Mouse (Mus musculus): ENCODE measurements around the gene Tpbg.
A peak's percentile ranks its signal among the peaks of the same experiment; 100 is the strongest.
"Not testable (repeated sequence)": the region's sequence is repeated elsewhere in the genome, so short reads cannot be mapped to it uniquely, and the experiment has no call there.

The Tpbg gene

GRCm38 (mm10) chr9:85842351-85843011 is at the start of gene Tpbg:
Tpbg (plus strand) TSS chr9:85842380.
- peak; percentile 86 for DNase-seq (ENCODE audit: extremely low spot score)

DNA sequence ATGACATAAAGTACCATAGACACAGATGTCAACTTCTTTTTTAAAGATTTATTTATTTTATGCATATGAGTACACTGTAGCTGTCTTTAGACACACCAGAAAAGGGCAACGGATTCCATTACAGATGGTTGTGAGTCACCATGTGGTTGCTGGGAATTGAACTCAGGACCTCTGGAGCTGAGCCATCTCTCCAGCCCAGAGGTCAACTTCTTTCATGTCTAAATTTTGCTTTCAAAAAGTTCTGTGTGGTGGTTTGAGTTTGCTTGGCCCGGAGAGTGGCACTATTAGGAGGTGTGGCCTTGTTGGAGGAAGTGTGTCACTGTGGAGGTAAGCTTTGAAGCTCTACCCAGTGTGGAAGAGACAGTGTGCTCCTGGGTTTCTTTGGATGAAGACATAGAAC is 40.2 kb upstream of the Tpbg start:
- not testable (repeated sequence) for DNase-seq (ENCODE audit: extremely low spot score)

DNA sequence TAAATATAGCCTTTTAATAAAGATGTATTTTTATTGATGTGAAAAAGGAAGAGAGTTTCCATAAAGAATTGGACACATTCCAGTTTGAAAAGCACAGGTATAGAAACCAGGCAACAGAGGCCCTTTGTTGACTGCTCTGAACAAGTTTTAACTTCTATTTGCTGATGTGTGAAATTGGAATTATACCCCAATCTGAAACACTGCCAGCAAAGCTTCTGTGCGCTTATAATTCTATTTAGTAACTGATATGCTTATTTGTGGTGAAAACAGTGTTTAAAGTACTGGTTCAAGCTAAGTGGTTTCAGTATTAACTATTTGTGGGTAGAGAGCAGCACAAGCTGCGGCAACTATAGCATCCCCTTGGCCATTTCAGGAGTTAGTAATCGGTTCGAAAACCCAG is 39.6 kb upstream of the Tpbg start:
- DNase-seq (ENCODE audit: extremely low spot score), result no peak

DNA sequence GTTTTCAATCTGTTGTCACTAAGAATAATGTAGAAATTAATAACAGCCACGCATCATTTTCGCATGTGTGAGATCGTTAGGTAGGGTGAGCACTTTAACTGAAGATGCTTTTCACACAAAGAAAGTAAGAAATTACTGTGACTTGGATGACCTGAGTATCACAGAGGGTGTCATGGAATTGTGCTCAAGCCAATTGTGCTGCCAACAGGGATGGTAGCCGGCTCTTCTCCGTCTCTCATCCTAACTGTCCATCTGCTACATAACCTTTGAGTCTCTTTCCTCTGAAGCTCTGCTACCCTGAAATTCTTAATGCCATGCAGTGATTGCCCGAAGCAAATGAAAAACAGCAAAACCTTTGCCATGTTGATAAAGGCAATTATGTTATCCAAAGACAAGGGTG is 35.8 kb upstream of the Tpbg start:
- no peak for DNase-seq (ENCODE audit: extremely low spot score)

- no peak for DNase-seq (ENCODE audit: extremely low spot score)
Observed at GRCm38 (mm10) chr9:85809246-85809645, 32.9 kb upstream of the Tpbg start.

GRCm38 (mm10) chr9:85820829-85821228 is 21.4 kb upstream of the Tpbg start:
- no peak for DNase-seq (ENCODE audit: extremely low spot score)

DNA sequence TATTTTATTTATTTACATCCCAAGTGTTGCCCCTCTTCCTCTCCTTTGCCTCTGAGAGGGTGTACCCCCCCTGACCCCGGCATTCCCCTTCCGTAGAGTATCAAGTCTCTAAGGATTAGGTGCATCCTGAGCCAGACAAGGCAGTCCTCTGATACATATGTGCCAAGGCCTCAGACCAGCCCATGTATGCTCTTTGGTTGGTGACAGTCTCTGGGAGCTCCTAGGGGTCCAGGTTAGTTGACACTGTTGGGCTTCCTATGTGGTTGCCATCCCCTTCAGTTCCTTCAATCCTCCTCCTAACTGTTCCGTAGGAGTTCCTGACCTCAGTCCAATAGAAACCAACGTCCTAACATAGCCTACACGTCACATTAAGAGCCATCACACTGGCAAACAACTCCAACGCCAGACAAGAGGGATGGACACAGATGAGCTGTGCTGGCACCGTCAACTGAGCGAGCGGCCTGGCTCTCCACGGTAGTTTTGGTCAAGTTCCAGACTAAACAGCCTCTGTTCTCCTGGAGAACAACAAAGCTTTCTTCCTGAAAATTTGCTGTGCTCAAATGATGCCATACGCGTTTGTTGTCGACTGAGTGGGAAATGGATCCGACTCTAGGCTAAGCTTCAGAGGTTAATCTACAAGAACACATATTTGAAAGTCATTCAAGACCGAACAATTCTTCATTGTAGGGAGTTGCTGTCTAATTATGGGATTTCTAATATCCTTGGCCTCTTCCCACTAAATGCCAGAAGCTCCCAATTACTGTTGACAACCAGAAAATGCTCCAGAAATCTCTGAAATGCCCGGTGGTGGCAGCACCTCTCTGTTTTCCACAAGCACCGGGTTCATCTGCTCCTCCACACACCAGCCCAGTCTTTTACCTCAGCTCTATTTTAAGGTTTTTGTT is 6.4 kb upstream of the Tpbg start:
- no peak for DNase-seq (ENCODE audit: extremely low spot score)

- DNase-seq (ENCODE audit: extremely low spot score), result no peak
Observed at GRCm38 (mm10) chr9:85839626-85840025, 2.6 kb upstream of the Tpbg start.

- peak; percentile 71 for DNase-seq (ENCODE audit: extremely low spot score)
Observed at GRCm38 (mm10) chr9:85841891-85842290, 289 bp upstream of the Tpbg start.

DNA sequence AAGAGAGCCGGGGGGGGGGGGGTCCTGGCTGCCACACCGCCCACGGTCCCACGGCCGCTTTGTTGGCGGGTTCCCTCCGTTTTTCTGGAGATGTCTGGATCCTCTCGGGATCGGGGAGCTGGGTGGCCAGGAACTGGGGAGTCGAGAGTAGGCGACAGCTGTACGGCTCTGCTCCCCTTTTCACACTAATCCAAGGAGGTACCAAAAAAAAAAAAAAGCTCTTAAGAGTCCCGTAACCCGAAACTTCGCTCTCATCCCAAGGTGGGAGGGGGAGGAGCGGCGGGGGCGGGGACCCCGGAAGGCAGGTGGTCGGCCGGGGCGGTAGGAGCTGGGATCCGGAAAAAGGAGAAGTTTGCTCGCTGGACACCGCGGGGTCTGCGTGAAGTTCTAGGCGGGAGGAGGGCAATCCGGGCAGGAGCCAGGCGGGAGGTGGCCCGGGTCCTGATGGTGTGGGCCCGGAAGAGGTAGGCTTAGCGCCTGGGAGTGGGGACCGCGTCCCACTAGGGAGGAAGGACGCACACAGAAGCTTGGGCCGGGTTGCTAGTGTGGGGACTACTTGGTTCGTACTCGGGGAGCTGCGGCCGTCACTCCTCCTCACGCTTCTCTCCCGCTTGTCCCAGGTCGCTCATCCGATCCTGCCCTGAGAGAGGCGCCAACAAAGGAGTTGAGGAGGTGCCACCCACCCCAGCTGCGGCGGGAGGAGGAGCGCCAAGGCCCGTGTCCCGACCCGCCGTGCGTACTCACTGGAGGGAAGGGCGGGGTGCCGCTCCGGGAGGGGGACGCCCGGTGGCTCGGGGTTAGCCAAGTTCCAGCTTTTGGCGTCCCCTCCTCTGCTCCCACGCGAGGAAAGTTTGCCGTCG is 1.1 kb downstream of the Tpbg start:
- DNase-seq (ENCODE audit: extremely low spot score), result peak; percentile 78

DNA sequence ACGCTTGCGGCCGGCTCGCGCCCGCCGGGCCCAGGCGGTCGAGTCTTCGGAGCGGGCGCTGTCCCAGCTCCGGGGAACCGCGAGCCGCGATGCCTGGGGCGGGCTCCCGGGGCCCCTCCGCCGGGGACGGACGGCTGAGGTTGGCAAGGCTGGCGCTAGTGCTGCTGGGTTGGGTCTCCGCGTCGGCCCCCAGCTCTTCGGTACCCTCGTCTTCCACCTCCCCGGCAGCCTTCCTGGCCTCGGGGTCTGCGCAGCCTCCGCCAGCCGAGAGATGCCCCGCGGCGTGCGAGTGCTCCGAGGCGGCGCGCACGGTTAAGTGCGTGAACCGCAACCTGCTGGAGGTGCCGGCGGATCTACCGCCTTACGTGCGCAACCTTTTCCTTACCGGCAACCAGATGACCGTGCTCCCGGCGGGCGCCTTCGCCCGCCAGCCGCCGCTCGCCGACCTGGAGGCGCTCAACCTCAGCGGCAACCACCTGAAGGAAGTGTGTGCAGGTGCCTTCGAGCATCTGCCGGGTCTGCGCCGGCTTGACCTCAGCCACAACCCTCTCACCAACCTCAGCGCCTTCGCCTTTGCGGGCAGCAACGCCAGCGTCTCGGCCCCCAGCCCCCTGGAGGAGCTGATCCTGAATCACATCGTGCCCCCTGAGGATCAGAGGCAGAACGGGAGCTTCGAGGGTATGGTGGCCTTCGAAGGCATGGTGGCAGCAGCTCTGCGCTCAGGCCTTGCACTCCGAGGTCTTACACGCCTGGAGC is 1.9 kb downstream of the Tpbg start:
- DNase-seq (ENCODE audit: extremely low spot score), result peak; percentile 54

DNA sequence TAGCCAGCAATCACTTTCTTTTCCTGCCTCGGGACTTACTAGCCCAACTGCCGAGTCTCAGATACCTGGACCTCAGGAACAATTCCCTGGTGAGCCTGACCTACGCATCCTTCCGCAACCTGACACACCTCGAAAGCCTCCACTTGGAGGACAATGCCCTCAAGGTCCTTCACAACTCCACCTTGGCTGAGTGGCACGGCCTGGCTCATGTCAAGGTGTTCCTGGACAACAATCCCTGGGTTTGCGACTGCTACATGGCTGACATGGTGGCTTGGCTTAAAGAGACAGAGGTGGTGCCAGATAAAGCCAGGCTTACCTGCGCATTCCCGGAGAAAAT is 2.4 kb downstream of the Tpbg start:
- no peak for DNase-seq (ENCODE audit: extremely low spot score)

DNA sequence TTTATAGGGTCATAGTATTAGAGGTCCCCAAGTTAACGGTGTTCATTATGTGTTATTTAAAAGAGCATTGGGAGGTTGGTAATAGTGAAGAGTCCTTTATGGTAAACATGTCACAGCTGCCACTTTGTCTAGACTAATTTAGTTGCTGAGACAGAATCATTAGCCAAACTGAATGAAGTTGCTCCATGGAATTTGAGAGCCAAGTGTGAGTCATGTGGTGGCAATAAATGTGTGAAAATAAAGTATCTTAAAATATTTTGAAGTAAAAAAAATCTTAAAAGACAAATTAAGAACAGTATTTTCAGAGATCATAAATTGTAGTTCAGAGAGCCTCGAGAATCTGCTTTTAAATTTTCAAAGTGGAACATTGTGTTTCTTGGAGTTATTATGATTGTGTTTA is 4.0 kb downstream of the Tpbg start:
- DNase-seq (ENCODE audit: extremely low spot score), result no peak

GRCm38 (mm10) chr9:85854780-85855179 is 12.6 kb downstream of the Tpbg start:
- DNase-seq (ENCODE audit: extremely low spot score), result no peak

- DNase-seq (ENCODE audit: extremely low spot score), result no peak
Observed at GRCm38 (mm10) chr9:85856511-85856910, 14.3 kb downstream of the Tpbg start.

DNA sequence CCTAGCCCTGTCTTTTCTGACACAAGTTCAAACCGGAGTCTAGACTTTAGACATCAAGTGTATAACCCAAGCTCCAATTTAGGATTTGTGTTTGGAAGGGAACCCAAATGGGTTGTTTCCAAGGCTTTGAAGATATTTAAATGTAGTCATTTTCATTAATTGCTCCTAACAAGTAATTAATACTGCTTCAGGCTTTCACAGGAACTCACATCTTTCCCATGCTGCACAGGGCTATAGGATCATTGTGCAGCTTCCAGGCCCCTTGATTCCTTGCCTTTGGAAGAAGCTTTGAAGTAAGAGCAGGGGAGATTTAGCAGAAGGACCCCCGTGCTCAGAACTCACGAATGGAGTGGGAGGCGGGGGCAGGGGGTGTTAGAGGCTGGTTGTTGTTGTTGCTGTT is 18.9 kb downstream of the Tpbg start:
- no peak for DNase-seq (ENCODE audit: extremely low spot score)

DNA sequence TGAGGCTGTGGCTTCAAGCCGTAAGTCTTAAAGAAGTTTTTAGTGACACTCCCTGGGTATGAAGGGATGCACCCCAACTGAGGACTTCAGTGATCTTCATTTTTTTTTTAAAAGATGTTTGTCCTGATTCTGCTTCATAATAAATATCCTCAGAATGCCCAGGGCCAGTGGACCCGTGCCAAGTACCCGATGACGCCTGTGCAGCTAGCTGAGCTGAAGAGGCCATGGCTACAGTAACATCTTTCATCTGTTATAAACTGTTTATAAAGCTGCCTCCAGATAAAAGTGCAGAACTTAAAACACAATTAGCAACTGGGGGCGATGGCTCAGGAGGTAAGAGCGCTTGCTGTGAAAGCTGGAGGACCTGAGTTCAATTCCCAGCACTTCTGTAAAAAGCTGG is 20.4 kb downstream of the Tpbg start:
- DNase-seq (ENCODE audit: extremely low spot score), result no peak

GRCm38 (mm10) chr9:85872908-85873307 is 30.7 kb downstream of the Tpbg start:
- no peak for DNase-seq (ENCODE audit: extremely low spot score)

DNA sequence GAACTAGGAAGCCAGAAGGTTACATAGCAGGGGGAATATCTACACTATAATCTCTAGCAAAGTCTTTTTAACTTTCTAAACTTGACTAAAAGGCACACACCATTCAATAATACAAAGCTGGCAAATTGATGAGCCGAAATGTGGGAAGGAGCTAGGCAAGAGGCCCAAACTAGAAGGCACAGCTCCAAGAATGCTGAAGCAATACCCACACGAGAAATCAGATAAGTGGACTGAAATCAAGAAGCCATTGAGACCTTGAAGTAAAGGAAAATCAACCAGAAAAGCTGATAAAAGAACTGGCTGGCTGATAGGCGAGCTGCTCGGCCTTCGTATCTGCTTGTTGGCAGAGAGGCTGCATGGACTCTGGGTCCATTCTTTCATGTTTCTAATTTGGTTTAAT is 51.5 kb downstream of the Tpbg start:
- DNase-seq (ENCODE audit: extremely low spot score), result no peak
